Mouse (Mus musculus) myocyte (in vitro differentiated cells): Measurements from ENCODE around the gene Fam189a1.

Source experiments
- CEBPB ChIP-seq: IDR thresholded peaks from 2 replicates; pipeline ENCODE4 v1.6.1; 2011; ENCODE audit warnings: mild to moderate bottlenecking, moderate library complexity; ENCODE audit not compliant: poor library complexity, insufficient read depth, severe bottlenecking
- E2F4 ChIP-seq: IDR thresholded peaks from one replicate; pipeline ENCODE4 v1.6.1; 2011; ENCODE audit warnings: mild to moderate bottlenecking, control low read depth, moderate library complexity; ENCODE audit not compliant: insufficient read depth
- MAX ChIP-seq: IDR thresholded peaks from one replicate; pipeline ENCODE4 v1.6.1; 2011; ENCODE audit warnings: low read depth, mild to moderate bottlenecking, control low read depth
- MYOD1 ChIP-seq, 3 experiments: IDR thresholded peaks; one replicate each; pipeline ENCODE4 v1.6.1; 2011; ENCODE audit warnings: control low read depth in 2 of 3, low read depth in 2 of 3, mild to moderate bottlenecking in 2 of 3, moderate library complexity in 1 of 3; ENCODE audit not compliant: insufficient read length in 2 of 3, control insufficient read depth in 1 of 3
- MYOG ChIP-seq, 3 experiments: IDR thresholded peaks; one replicate each; pipeline ENCODE4 v1.6.1; 2011; ENCODE audit warnings: control low read depth in 2 of 3, low read depth in 2 of 3, mild to moderate bottlenecking in 2 of 3; ENCODE audit not compliant: insufficient read length in 2 of 3, control insufficient read depth in 1 of 3, insufficient read depth in 1 of 3
- POLR2A ChIP-seq: IDR thresholded peaks from one replicate; pipeline ENCODE4 v1.6.1; 2011; ENCODE audit warnings: low read depth, mild to moderate bottlenecking, control low read depth, moderate library complexity; ENCODE audit not compliant: insufficient read length
- POLR2AphosphoS2 ChIP-seq: IDR thresholded peaks from one replicate; pipeline ENCODE4 v1.6.1; 2011; ENCODE audit warnings: low read depth, control low read depth; ENCODE audit not compliant: insufficient read length
- REST ChIP-seq: IDR thresholded peaks from one replicate; pipeline ENCODE4 v1.6.1; 2011; ENCODE audit warnings: mild to moderate bottlenecking, control low read depth, moderate library complexity; ENCODE audit not compliant: insufficient read depth, insufficient read length
- TCF12 ChIP-seq: IDR thresholded peaks from one replicate; pipeline ENCODE4 v1.6.1; 2011; ENCODE audit warnings: mild to moderate bottlenecking, control low read depth; ENCODE audit not compliant: poor library complexity, insufficient read depth, severe bottlenecking
- TCF3 ChIP-seq: IDR thresholded peaks from one replicate; pipeline ENCODE4 v1.6.1; 2011; ENCODE audit warnings: low read depth, control low read depth; ENCODE audit not compliant: insufficient read length
- USF1 ChIP-seq: IDR thresholded peaks from one replicate; pipeline ENCODE4 v1.6.1; 2011; ENCODE audit warnings: low read depth, mild to moderate bottlenecking, control low read depth, moderate library complexity

- TF ChIP-seq POLR2A: no peak
- TF ChIP-seq MAX: no peak
- no peak for TF ChIP-seq TCF12
- no peak for TF ChIP-seq USF1
- TF ChIP-seq MYOD1 (IDR thresholded peaks at IDR 0.05; ENCODE audit: control insufficient read depth in 1 of 3, insufficient read length in 2 of 3, low read depth in 2 of 3): no peak
- TF ChIP-seq POLR2AphosphoS2: no peak
- TF ChIP-seq E2F4: no peak
- TF ChIP-seq MYOG (IDR thresholded peaks at IDR 0.05; ENCODE audit: control insufficient read depth in 1 of 3, insufficient read depth in 1 of 3, insufficient read length in 2 of 3, low read depth in 2 of 3): no peak
- TF ChIP-seq REST: no peak
- TF ChIP-seq TCF3: no peak
- no peak for TF ChIP-seq CEBPB
Observed at GRCm38 (mm10) chr7:65021298-65021697, 135.1 kb downstream of the Fam189a1 start.
